In the genomic region with DNA sequence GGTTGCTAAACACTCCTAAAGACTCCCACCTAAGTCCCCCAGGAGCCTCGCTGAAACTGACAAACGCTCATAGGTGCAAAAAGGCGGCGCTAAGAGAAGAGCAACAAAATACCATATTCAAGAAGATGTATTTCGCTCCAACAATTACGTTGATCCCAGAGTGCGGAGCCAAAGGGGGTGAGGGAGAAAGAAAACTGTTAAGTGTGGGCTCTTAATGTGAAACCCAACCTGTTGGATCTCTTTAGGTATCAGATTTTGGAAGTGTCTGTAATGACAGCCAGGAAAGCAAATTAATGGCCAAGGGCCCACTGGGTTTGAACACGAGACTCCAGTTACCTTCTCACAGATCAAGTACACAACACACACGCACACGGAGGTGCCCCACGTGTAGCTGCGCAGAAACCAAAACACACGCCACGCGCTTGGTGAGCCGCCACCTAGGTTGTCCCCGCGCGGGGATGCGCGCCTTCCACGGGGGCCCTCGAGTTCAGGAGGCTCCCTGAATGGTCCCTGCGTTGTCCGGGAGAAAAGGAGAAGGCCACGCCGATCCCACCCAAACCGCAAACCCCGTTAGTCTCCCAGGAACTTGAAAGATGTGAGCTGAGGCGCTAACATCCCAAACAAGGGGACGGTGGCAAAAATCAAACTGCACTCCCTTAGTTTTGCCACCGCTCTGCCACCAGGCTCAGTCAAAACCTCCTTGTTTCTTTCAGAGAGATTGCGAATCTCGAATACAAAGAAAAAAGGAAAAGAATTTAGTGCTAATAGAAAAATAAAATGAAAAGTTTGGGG, we compare ENCODE assay signal across 9 mouse cellular contexts. TPM values are rescaled to one million over a fixed set of nuclear protein-coding genes. Genes with fewer than 3 reads are reported as not detected.
A peak's percentile ranks its signal among the peaks of the same experiment; 100 is the strongest.
DNase-seq lines count a peak whose midpoint lies in the region; ATAC-seq and TF ChIP-seq lines count a peak whose summit lies in the region.
"Had no signal": no experiment of that assay in that cellular context is flagged by ENCODE, and none has a peak within 500 bp of the region (broad histone marks: within the 10 kb centered on the region; RNA-seq: fewer than 3 reads in every experiment).

No protein-coding gene starts in this region.

- H3K4me1 ChIP-seq in lung, postnatal 0 days (ENCODE audit: insufficient read depth, low read depth, low read length) = peaks cover 14% of the 10 kb centered on the region
- peaks cover 7% of the 10 kb centered on the region; the same call in 1 of the 2 replicates for H3K4me1 ChIP-seq in embryonic facial prominence, embryonic 14.5 days (ENCODE audit: control insufficient read depth, insufficient read depth, low read length)
- peaks cover 17% of the 10 kb centered on the region for H3K4me1 ChIP-seq in midbrain, embryonic 12.5 days

- H3K27me3 ChIP-seq in lung, postnatal 0 days (replicated peaks; ENCODE audit: insufficient read depth, low read length) = peaks cover 31% of the 10 kb centered on the region
- 0 out of 2 replicates have a peak, but pooled peaks cover 4% of the 10 kb centered on the region for H3K27me3 ChIP-seq in embryonic facial prominence, embryonic 14.5 days (replicated peaks; ENCODE audit: control insufficient read depth, insufficient read depth, low read length)
- H3K27me3 ChIP-seq in midbrain, embryonic 12.5 days = peaks cover 35% of the 10 kb centered on the region

- no peaks in the 10 kb centered on the region for H3K36me3 ChIP-seq in lung, postnatal 0 days (ENCODE audit: insufficient read depth, low read length)
- no peaks in the 10 kb centered on the region for H3K36me3 ChIP-seq in embryonic facial prominence, embryonic 14.5 days (ENCODE audit: control insufficient read depth, insufficient read depth, low read length)
- no peaks in the 10 kb centered on the region for H3K36me3 ChIP-seq in midbrain, embryonic 12.5 days

- H3K27ac ChIP-seq in lung, postnatal 0 days (ENCODE audit: low read length) = no peak overlapping the region
- H3K27ac ChIP-seq in embryonic facial prominence, embryonic 14.5 days (replicated peaks; ENCODE audit: low read depth, low read length) = peak overlapping the region; percentile 89
- no peak overlapping the region for H3K27ac ChIP-seq in midbrain, embryonic 12.5 days (replicated peaks)
- H3K27ac ChIP-seq: macrophage had no signal

- no peak for TF ChIP-seq CTCF in lung, postnatal 0 days (IDR thresholded peaks at IDR 0.05)

- intact Hi-C loops in heart, postnatal 10 days (cut with DNase I) = no loop called here

- H3K4me3 ChIP-seq in lung, postnatal 0 days (ENCODE audit: low read depth, low read length) = peak overlapping the region; percentile 51
- H3K4me3 ChIP-seq in embryonic facial prominence, embryonic 14.5 days (ENCODE audit: low read depth, low read length) = peak overlapping the region; percentile 65
- H3K4me3 ChIP-seq in midbrain, embryonic 12.5 days = peak overlapping the region; percentile 72

- no peaks in the 10 kb centered on the region for H3K9me3 ChIP-seq in lung, postnatal 0 days (ENCODE audit: low read length)
- no peaks in the 10 kb centered on the region for H3K9me3 ChIP-seq in embryonic facial prominence, embryonic 14.5 days (ENCODE audit: control insufficient read depth, low read length)
- H3K9me3 ChIP-seq in midbrain, embryonic 12.5 days = no peaks in the 10 kb centered on the region

- peak overlapping the region; percentile 92 for H3K4me2 ChIP-seq in lung, postnatal 0 days (replicated peaks; ENCODE audit: low read depth, low read length)
- H3K4me2 ChIP-seq in embryonic facial prominence, embryonic 14.5 days (ENCODE audit: low read depth, low read length) = peak overlapping the region; percentile 86
- H3K4me2 ChIP-seq in midbrain, embryonic 12.5 days (replicated peaks) = peak overlapping the region; percentile 89

- no peak for TF ChIP-seq EP300 in lung, postnatal 0 days (IDR thresholded peaks at IDR 0.05)

- DNase-seq in lung, postnatal 0 days (ENCODE audit: low spot score) = no peak
- DNase-seq in lung, adult 18-20 months = no peak
- no peak for DNase-seq in embryonic facial prominence, embryonic 14.5 days (ENCODE audit: low spot score)
- peak; percentile 11 to 13 for DNase-seq in heart, postnatal 10 days
- no peak for DNase-seq in T-cell, adult 2 months (ENCODE audit: low spot score)
- no peak for DNase-seq in urinary bladder, adult 18-20 months (ENCODE audit: low spot score in 2 of 2)
- DNase-seq in cerebellum, adult 9-11 months = no peak

- WGBS in lung, postnatal 0 days = 3% methylated on average over 34 of the region's 34 CpGs
- 2% methylated on average over 34 of the region's 34 CpGs for WGBS in embryonic facial prominence, embryonic 14.5 days
- 1% methylated on average over 34 of the region's 34 CpGs for WGBS in midbrain, embryonic 12.5 days

- no peak overlapping the region for H3K9ac ChIP-seq in lung, postnatal 0 days (replicated peaks; ENCODE audit: low read depth)
- peak overlapping the region; percentile 81 for H3K9ac ChIP-seq in embryonic facial prominence, embryonic 14.5 days (ENCODE audit: low read depth, low read length)
- H3K9ac ChIP-seq in midbrain, embryonic 12.5 days (replicated peaks) = peak overlapping the region; percentile 75

- no peak for ATAC-seq in lung, postnatal 0 days
- no peak for ATAC-seq in embryonic facial prominence, embryonic 14.5 days (ENCODE audit: low read depth)
- no peak for ATAC-seq in midbrain, embryonic 12.5 days (ENCODE audit: low FRiP score, low read depth)

RNA-seq across cellular contexts. Expression of a gene that starts 2.3 kb away (rescaled TPM):
- polyA plus RNA-seq in lung, postnatal 0 days (2015; fragmentation: Nextera tagmentation; extraction: Ambion mirVana) = 0.11 and 0.17 TPM in 2 replicates
- 11.0 and 12.0 TPM in 2 replicates for polyA plus RNA-seq in embryonic facial prominence, embryonic 14.5 days (2014; fragmentation: Nextera tagmentation; extraction: Ambion mirVana)
- under 1 TPM; 0.26 to 0.32 TPM for total RNA-seq in heart, postnatal 10 days (2021)
- polyA plus RNA-seq in midbrain, embryonic 12.5 days (2016; fragmentation: Nextera tagmentation; extraction: Ambion mirVana) = 1.8 and 2.3 TPM in 2 replicates

Comparison
In these comparisons a context has a peak if more than half of its experiments do, and no peak if none do; other contexts are left out.
1. DNase-seq: peak in heart, postnatal 10 days (2 of 2); none in lung, postnatal 0 days (single experiment), lung, adult 18-20 months (0 of 2), embryonic facial prominence, embryonic 14.5 days (single experiment), T-cell, adult 2 months (single experiment), urinary bladder, adult 18-20 months (0 of 2) and cerebellum, adult 9-11 months (single experiment).
2. Peak in every context shown above with its lines, with median percentiles within 50 percentile points of each other: H3K4me2 ChIP-seq and H3K4me3 ChIP-seq.